Mouse (Mus musculus): Measurements from ENCODE around the gene Tsacc. TPM values are rescaled to one million over a fixed set of nuclear protein-coding genes. Genes with fewer than 3 reads are reported as not detected.

Tsacc gene
- polyA plus RNA-seq, 1 experiment from 2014 or later, result 9.0 TPM

- no peak overlapping the region for H3K4me2 ChIP-seq (ENCODE audit: low read depth, low read length)
- H3K27ac ChIP-seq (ENCODE audit: low read depth, low read length), result no peak overlapping the region
- no peak overlapping the region for H3K4me3 ChIP-seq (ENCODE audit: low read depth, low read length)
- H3K27me3 ChIP-seq (ENCODE audit: control insufficient read depth, insufficient read depth, low read length), result no peaks in the 10 kb centered on the region; the same call in 1 of the 2 replicates
- no peaks in the 10 kb centered on the region for H3K36me3 ChIP-seq (ENCODE audit: control insufficient read depth, insufficient read depth, low read length)
- H3K9ac ChIP-seq (replicated peaks; ENCODE audit: low read depth, low read length), result peak overlapping the region; percentile 25; the same call in 1 of the 2 replicates
- H3K9me3 ChIP-seq (ENCODE audit: control insufficient read depth, low read length), result no peaks in the 10 kb centered on the region
- 70% methylated on average over 11 of the region's 11 CpGs for WGBS
- no peaks in the 10 kb centered on the region for H3K4me1 ChIP-seq (ENCODE audit: control insufficient read depth, insufficient read depth, low read length)
- ATAC-seq (ENCODE audit: low read depth), result no peak
These were observed 48.4 kb downstream of the Tsacc start for GRCm38 (mm10) chr3:88248406-88248805.

- H3K4me1 ChIP-seq (ENCODE audit: control insufficient read depth, insufficient read depth, low read length), result peaks cover 5% of the 10 kb centered on the region; the same call in 1 of the 2 replicates
- ATAC-seq (ENCODE audit: low read depth), result no peak
- no peak overlapping the region for H3K4me3 ChIP-seq (ENCODE audit: low read depth, low read length)
- whole genome bisulfite sequencing, result 62% methylated on average over 9 of the region's 9 CpGs
- no peak overlapping the region for H3K4me2 ChIP-seq (ENCODE audit: low read depth, low read length)
- no peaks in the 10 kb centered on the region for H3K9me3 ChIP-seq (ENCODE audit: control insufficient read depth, low read length)
- H3K36me3 ChIP-seq (ENCODE audit: control insufficient read depth, insufficient read depth, low read length), result no peaks in the 10 kb centered on the region
- H3K27me3 ChIP-seq (ENCODE audit: control insufficient read depth, insufficient read depth, low read length), result no peaks in the 10 kb centered on the region; the same call in 1 of the 2 replicates
- no peak overlapping the region for H3K27ac ChIP-seq (ENCODE audit: low read depth, low read length)
- no peak overlapping the region for H3K9ac ChIP-seq (replicated peaks; ENCODE audit: low read depth, low read length)
These were observed 49.1 kb downstream of the Tsacc start for GRCm38 (mm10) chr3:88247666-88248065.

- Histone ChIP-seq H3K36me3 (ENCODE audit: control insufficient read depth, insufficient read depth, low read length) (no peaks in the 10 kb centered on the region), H3K4me1 (ENCODE audit: control insufficient read depth, insufficient read depth, low read length) (peaks cover 11% of the 10 kb centered on the region), H3K9me3 (ENCODE audit: control insufficient read depth, low read length) (no peaks in the 10 kb centered on the region), H3K27ac (ENCODE audit: low read depth, low read length) (no peak overlapping the region), H3K4me2 (ENCODE audit: low read depth, low read length) (no peak overlapping the region), H3K9ac (replicated peaks; ENCODE audit: low read depth, low read length) (no peak overlapping the region), H3K27me3 (ENCODE audit: control insufficient read depth, insufficient read depth, low read length) (no peaks in the 10 kb centered on the region; the same call in 1 of the 2 replicates), H3K4me3 (ENCODE audit: low read depth, low read length) (no peak overlapping the region)
- no peak for ATAC-seq (ENCODE audit: low read depth)
- 16% methylated on average over 13 of the region's 13 CpGs for WGBS
These were observed 51.0 kb downstream of the Tsacc start for GRCm38 (mm10) chr3:88245811-88246210.

- H3K4me2 ChIP-seq (ENCODE audit: low read depth, low read length), result no peak overlapping the region
- H3K27me3 ChIP-seq (ENCODE audit: control insufficient read depth, insufficient read depth, low read length), result no peaks in the 10 kb centered on the region; the same call in 1 of the 2 replicates
- ATAC-seq (ENCODE audit: low read depth), result no peak
- no peak overlapping the region for H3K27ac ChIP-seq (ENCODE audit: low read depth, low read length)
- no peaks in the 10 kb centered on the region for H3K9me3 ChIP-seq (ENCODE audit: control insufficient read depth, low read length)
- no peak overlapping the region; the same call in 1 of the 2 replicates for H3K9ac ChIP-seq (replicated peaks; ENCODE audit: low read depth, low read length)
- H3K4me1 ChIP-seq (ENCODE audit: control insufficient read depth, insufficient read depth, low read length), result peaks cover 13% of the 10 kb centered on the region
- no peak overlapping the region for H3K4me3 ChIP-seq (ENCODE audit: low read depth, low read length)
- no peaks in the 10 kb centered on the region for H3K36me3 ChIP-seq (ENCODE audit: control insufficient read depth, insufficient read depth, low read length)
- 7% methylated on average over 2 of the region's 2 CpGs for WGBS
These were observed 52.7 kb downstream of the Tsacc start for GRCm38 (mm10) chr3:88244071-88244470.

- ATAC-seq (ENCODE audit: low read depth), result peak; percentile 42; the same call in 1 of the 2 replicates
- no peak overlapping the region for H3K9ac ChIP-seq (replicated peaks; ENCODE audit: low read depth, low read length)
- H3K4me3 ChIP-seq (ENCODE audit: low read depth, low read length), result no peak overlapping the region
- no peaks in the 10 kb centered on the region for H3K9me3 ChIP-seq (ENCODE audit: control insufficient read depth, low read length)
- peaks cover 17% of the 10 kb centered on the region for H3K4me1 ChIP-seq (ENCODE audit: control insufficient read depth, insufficient read depth, low read length)
- peak overlapping the region; percentile 9; the same call in 1 of the 2 replicates for H3K4me2 ChIP-seq (ENCODE audit: low read depth, low read length)
- WGBS, result under 1% methylated on average over 13 of the region's 13 CpGs
- H3K36me3 ChIP-seq (ENCODE audit: control insufficient read depth, insufficient read depth, low read length), result no peaks in the 10 kb centered on the region
- no peaks in the 10 kb centered on the region; the same call in 1 of the 2 replicates for H3K27me3 ChIP-seq (ENCODE audit: control insufficient read depth, insufficient read depth, low read length)
- peak overlapping the region; percentile 78 for H3K27ac ChIP-seq (ENCODE audit: low read depth, low read length)
These were observed 54.3 kb downstream of the Tsacc start for GRCm38 (mm10) chr3:88242531-88242930.

GRCm38 (mm10) chr3:88241045-88241786 is 55.6 kb downstream of the Tsacc start:
- ATAC-seq (ENCODE audit: low read depth), result peak; percentile 30
- no peaks in the 10 kb centered on the region for H3K9me3 ChIP-seq (ENCODE audit: control insufficient read depth, low read length)
- H3K9ac ChIP-seq (replicated peaks; ENCODE audit: low read depth, low read length), result peak overlapping the region; percentile 39
- no peaks in the 10 kb centered on the region for H3K36me3 ChIP-seq (ENCODE audit: control insufficient read depth, insufficient read depth, low read length)
- H3K4me3 ChIP-seq (ENCODE audit: low read depth, low read length), result no peak overlapping the region
- H3K27ac ChIP-seq (ENCODE audit: low read depth, low read length), result peak overlapping the region; percentile 78
- no peaks in the 10 kb centered on the region; the same call in 1 of the 2 replicates for H3K27me3 ChIP-seq (ENCODE audit: control insufficient read depth, insufficient read depth, low read length)
- peak overlapping the region; percentile 41 for H3K4me2 ChIP-seq (ENCODE audit: low read depth, low read length)
- H3K4me1 ChIP-seq (ENCODE audit: control insufficient read depth, insufficient read depth, low read length), result peaks cover 17% of the 10 kb centered on the region
- WGBS, result 2% methylated on average over 41 of the region's 48 CpGs

- peak overlapping the region; percentile 78 for H3K27ac ChIP-seq (ENCODE audit: low read depth, low read length)
- no peak for ATAC-seq (ENCODE audit: low read depth)
- H3K9ac ChIP-seq (replicated peaks; ENCODE audit: low read depth, low read length), result 0 out of 2 replicates have a peak overlapping the region, but pooled peaks have one; percentile 3
- 40% methylated on average over 4 of the region's 4 CpGs for WGBS
- H3K4me1 ChIP-seq (ENCODE audit: control insufficient read depth, insufficient read depth, low read length), result peaks cover 17% of the 10 kb centered on the region
- no peak overlapping the region for H3K4me2 ChIP-seq (ENCODE audit: low read depth, low read length)
- no peaks in the 10 kb centered on the region for H3K36me3 ChIP-seq (ENCODE audit: control insufficient read depth, insufficient read depth, low read length)
- no peaks in the 10 kb centered on the region; the same call in 1 of the 2 replicates for H3K27me3 ChIP-seq (ENCODE audit: control insufficient read depth, insufficient read depth, low read length)
- H3K9me3 ChIP-seq (ENCODE audit: control insufficient read depth, low read length), result no peaks in the 10 kb centered on the region
- H3K4me3 ChIP-seq (ENCODE audit: low read depth, low read length), result no peak overlapping the region
These were observed 57.4 kb downstream of the Tsacc start for GRCm38 (mm10) chr3:88239446-88239845.

GRCm38 (mm10) chr3:88238866-88239391 is 57.9 kb downstream of the Tsacc start:
- Histone ChIP-seq H3K4me2 (ENCODE audit: low read depth, low read length) (no peak overlapping the region), H3K4me1 (ENCODE audit: control insufficient read depth, insufficient read depth, low read length) (peaks cover 20% of the 10 kb centered on the region), H3K4me3 (ENCODE audit: low read depth, low read length) (no peak overlapping the region), H3K27me3 (ENCODE audit: control insufficient read depth, insufficient read depth, low read length) (no peaks in the 10 kb centered on the region), H3K36me3 (ENCODE audit: control insufficient read depth, insufficient read depth, low read length) (no peaks in the 10 kb centered on the region), H3K9me3 (ENCODE audit: control insufficient read depth, low read length) (no peaks in the 10 kb centered on the region), H3K27ac (ENCODE audit: low read depth, low read length) (peak overlapping the region; percentile 78), H3K9ac (replicated peaks; ENCODE audit: low read depth, low read length) (0 out of 2 replicates have a peak overlapping the region, but pooled peaks have one; percentile 3)
- 20% methylated on average over 8 of the region's 8 CpGs for WGBS
- peak; percentile 70 for ATAC-seq (ENCODE audit: low read depth)

Measured in neural tube, embryonic 14.5 days (tissue).